Mouse (Mus musculus) megakaryocyte-erythroid progenitor cell, adult 5-6 weeks (primary cell): ENCODE results near the gene Itm2b. TPM values are rescaled to one million over a fixed set of nuclear protein-coding genes. Genes with fewer than 3 reads are reported as not detected.

Experiments
- ATAC-seq: replicated peaks from 2 replicates; pipeline ENCODE4 v1.8.0; 2016; ENCODE audit warnings: mild to moderate bottlenecking, inconsistent platforms; ENCODE audit not compliant: severe bottlenecking, poor library complexity, low FRiP score, low TSS enrichment
- total RNA-seq, 2 experiments: library from RNA; stranded (forward) in 1 of 2; stranded (reverse) in 1 of 2; fragments of 200-1000, 215-1000 nt in 1 of 2; fragments of >200 nt in 1 of 2; fragmentation: Nextera tagmentation in 1 of 2; gene quantifications; 2 replicates each; pipeline ENCODE4 v1.2.3; 2014 to 2017

The Itm2b gene
- 241 and 252 TPM in 2 replicates for total RNA-seq (2014; fragmentation: Nextera tagmentation)
- total RNA-seq (2017), result 431 and 507 TPM in 2 replicates

DNA sequence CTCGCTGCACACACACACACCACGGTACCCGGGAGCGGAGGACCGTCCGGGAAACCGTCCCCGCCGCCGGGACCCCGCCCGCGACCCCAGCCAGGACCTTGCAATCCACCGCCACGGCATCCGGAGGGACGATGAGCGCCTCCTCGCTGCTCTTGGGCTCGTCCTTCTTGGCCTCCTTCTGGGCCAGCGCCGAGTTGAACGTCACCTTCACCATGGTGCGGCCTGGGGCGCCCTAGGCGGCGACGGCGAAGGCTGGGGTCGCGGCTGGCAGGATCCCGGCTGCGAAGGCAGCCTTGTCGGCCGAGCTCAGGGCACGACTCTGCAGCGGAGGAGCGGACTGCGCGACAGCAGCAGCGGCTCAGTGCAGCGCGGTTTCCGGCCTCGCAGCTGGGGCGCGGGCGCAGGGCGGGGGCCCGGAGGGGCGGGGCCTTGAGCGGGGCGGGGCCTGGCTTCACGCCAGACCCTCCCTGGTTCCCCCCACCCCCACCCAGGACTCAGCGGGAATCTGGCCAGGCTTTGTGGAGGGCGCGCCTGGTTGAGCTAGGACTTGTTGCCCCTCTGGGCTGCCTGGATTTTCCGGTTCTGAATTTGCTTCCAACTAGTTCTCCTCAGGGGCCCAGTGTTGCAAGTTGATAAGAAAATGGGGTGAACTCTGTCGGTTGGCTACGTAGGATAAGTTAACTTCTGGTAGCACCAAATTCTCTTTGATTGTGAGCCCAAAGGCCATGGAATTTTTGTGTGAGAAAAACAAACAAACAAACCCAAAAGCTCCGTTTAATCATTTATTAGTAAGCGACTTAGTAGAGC, at the start of gene Itm2b:
TSS of gene Itm2b (minus strand) at position 377 of the 807 bp plus-strand sequence.
- peak; percentile 69 for ATAC-seq

DNA sequence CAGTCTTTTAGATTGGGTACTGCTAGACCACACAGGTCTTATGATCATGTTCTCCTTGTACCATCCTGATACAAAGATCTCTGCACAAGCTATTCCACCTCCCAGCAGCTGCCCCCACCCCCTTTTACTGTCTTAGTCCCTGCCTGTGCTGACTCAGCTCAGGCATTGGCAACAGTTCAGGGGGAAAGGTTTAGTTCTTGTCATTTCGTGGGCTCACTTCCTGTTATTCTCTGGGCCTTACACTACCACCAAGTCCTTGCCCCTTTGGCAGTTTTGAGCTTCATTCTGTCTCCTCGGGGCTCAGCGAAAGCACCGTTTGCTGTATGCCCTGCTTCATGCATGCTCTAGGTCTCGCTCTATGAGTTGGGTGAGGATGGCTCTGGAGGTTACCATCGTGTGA, 48.4 kb upstream of the Itm2b start:
- 0 out of 2 replicates have a peak, but pooled peaks have one; percentile 39 for ATAC-seq

DNA sequence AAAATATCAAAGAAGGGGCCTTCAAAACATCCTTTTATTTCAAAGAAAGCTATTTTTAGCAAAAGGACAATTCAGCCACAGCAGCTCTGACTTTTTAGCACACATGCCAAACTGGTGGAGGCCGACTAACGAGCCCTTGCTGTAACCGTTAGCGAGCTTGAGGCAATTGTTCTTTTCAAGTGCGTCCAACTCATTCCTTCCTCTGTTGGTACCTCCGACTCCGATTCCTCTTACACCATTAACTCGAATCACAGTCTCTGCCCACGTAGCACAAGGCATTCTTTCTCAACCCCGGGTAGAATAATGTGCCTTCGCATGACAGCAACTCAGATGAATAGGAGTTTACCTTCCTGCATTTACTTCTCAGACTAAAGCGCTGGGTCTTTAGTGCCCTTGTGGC, 45.5 kb upstream of the Itm2b start:
- ATAC-seq, result no peak

DNA sequence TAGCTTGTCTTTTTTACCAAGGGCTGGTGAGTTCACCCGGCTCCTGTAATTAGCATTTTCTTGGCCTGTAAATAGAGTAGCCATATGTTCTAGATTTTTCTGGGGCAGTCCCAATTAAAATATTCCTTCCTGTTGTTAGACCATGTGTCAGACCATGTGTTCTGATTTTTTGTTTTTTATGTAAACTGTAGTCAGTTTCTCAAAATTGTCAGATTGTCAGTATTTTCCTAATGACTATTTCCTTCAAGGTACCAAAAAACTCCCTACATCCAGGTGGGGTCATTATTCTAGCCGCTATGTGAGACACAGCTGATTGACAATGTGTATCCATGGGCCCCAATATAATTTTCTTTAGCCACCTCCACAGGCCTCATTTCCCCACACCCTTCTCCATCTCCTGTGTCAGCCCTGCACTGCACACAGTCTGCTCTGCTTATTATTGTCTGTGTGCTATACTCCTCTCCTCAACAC, 40.5 kb upstream of the Itm2b start:
- no peak for ATAC-seq

DNA sequence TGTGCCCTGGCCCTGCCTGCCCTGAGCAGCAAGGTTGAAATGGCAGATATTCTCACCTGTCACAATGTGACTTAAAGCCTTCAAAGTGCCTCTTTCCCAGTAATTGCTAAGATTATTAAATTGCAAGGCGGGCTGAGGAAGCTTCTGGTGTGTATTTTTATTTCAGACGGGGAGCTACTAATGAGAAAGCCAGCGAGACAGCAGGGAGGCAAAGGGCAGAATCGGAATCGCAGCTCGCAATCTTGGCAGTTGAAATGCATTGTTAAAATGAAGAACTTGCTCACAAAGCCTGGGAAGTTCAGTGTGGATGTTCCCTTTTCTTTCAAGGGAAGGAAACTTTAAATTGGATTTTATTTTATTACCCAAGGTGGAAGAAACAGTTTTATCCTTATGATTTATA, 39.9 kb upstream of the Itm2b start:
- no peak for ATAC-seq

DNA sequence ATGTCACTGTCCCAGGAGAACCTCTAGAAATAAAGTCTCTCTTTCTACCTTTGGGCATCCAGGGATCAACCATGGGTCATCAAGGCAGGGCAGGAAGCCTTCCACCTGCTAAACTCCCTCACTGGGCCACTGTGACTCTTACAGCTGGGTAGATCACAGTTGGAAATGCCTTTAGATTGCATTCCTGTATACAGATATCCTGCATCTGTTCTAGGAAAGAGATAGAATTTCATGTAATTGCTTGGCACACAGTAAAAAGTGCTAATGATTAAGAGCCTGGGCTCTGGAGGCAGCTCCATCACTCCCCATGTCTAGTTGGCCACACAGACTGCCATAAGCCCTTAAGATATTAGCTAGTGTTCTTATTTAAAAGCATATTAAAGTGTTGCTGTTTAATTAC, 38.5 kb upstream of the Itm2b start:
- no peak for ATAC-seq

DNA sequence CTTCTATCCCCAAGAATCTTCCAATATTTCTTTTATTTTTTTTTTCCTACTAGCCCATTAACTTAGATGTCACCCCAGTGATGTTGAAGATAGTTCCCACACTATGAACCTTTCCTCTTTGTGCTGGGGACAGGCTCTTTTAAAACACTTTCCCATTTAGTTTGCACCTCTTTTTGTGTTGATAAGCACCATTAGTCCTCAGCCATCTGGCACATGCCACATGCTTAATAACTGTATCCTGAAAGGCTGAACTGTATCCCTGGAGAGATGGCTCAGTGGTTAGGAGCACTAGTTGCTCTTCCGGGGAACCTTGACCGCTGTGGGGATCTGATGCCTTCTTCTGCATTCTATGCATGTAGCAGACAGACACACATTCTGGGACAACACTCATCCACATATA, 37.5 kb upstream of the Itm2b start:
- ATAC-seq, result no peak

DNA sequence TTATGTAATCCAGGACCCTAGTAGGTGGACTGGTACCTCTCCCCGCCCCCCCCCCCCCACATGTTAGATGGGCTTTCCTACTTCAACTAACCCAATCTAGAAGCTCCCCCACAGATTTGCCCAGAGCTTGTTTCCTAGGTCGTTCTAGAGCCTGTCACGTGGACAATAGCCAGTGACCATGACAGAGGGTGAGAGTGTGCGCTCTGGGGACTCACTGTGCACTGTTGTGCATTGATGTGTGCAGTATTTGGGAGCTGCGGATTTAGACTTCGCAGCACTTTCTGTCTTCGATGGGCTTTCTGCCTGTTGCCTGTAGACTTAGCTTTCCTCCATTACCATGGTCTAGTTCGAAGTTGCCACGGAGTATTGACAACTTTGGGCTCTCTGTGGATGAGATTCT, 36.5 kb upstream of the Itm2b start:
- ATAC-seq, result no peak

DNA sequence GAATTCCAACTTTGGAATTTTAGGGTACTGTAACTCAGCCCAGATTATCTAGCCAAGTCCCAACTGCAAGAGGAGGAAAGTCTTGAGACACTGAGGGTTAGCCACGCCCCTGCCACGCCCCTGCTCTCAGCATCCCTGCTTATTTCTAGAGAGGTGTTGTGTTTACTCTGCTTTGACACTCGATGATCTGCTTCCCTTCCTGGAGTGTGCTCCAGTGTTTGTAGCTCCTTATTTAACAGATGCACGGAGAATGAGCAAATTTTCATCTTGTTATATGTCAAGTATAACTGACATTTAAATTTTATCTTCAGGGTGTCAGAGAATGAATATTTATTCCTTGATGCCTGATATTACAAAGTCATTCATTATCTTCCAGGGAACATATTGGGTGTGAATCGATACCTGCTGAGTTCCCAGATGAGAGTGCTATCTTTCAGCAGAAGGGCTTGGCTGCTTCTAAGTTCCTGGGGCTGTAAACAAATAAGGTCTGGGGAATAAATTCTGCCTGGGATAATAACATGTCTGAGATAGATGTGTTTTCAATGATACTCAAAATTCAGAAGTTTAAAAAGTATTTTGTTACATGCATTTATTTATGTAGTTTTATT, 35.2 kb upstream of the Itm2b start:
- 0 out of 2 replicates have a peak, but pooled peaks have one; percentile 54 for ATAC-seq

DNA sequence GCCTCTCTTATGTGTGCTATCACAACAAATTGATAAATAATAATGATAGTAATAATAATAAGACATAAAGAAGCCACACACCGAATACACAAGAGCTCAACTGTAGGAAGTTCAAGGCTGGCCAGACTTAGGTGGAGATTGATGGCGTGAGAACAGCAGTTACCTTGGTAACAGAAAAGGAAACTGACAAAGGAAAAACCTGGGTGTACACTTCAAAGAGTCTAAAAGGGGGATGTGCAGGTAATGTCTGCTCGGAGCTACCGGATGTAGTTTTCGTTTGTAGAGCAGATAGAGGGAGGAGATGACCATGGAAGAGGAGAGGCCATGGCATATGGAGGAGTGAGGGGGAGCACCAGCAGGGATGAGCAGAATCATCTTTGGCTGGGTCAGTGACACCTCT, 31.4 kb upstream of the Itm2b start:
- ATAC-seq, result no peak

DNA sequence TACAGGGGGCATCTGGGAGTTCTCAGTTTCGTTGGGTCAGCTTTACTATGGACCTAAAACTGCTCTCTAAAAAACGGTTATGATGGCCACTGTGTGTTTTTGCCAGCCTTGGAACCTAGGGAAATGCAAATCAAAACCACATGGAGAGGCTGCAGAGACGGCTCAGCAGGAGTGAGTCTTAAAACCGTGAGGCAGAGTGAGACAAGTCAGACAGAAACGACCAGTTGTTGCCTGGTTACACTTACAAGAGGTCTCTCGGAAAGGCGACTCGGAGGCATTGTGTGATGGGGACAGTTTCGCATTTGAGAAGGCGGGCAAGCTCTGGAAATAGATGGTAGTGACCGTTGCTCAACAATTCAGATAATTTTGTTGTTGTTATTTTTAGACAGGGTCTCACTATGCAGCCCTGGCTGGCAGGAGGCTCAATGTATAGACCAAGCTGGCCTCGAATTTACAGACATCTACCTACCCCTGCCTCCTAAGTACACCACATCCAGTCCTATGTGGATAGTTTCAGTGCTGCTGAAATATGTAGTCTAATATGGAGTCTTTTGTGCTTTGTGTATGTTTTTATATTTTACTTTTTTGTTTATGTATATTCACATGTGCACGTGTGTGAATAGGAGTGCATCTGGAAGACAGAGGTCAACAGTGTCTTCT, 30.4 kb upstream of the Itm2b start:
- ATAC-seq, result no peak

DNA sequence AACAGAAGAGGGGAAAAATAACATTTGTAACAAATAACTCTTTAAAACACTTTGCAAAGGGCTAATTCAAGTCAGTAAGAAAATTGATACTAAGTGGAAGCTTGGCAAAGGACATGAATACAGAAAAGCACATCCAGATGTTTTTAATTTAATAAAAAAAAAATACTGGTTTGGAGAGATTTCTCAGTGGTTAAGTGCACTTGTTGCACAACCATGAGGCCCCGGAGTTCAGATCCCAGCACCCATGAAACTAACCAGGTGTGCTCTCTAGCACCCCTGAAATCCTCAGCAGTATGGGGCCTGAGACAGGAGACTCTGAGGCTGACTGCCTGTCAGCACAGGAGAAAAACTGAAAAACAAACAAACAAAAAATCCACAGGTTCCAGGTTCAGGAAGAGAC, 26.6 kb upstream of the Itm2b start:
- no peak for ATAC-seq

DNA sequence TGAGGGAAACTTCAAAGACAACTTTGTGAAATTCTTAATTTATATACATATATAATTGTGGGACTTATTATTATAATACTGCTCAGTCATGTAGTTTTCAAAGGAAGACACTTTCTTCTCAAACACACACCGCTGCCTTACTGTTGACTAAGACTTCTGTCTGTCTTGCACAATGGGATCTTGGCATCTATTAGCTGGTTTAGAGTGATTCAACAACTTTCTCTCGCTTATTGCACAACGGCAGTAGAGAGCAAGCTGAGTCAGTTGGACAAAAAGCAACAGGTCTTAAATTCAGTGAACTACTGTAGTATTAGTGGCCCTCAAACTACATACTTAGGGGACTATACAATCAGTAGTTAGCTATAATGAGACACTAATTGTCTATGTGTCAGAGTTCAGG, 25.0 kb upstream of the Itm2b start:
- no peak for ATAC-seq

DNA sequence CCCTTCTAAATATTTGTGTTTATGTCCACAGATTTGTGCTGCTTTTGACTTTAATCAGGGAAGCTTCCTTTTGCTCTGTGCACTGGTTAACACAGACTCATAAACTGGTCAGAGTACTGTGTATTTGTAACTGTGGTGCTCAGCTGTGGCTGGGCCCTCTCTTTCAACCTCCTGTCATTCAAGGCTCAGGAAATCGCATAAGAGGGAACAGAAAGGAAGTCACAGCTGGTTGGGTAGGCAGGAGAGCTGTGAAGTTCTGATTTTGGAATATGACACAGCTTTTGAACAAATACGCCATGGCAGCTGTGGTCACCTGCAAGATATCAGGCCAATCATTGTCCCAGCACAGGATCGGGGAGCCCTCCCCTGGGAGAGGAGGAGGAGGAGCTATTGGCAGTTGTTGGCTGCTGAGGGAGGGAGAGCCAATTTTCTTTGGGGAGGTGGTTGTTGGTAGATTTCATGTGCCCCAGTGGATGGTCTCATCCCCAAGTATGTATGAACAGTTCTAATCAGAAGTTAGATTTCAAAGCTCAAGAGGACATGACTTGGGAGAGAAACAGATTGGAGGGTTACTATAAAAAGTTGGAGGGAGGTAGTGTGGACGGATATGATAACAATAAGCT, 23.2 kb upstream of the Itm2b start:
- peak; percentile 36; the same call in 1 of the 2 replicates for ATAC-seq

DNA sequence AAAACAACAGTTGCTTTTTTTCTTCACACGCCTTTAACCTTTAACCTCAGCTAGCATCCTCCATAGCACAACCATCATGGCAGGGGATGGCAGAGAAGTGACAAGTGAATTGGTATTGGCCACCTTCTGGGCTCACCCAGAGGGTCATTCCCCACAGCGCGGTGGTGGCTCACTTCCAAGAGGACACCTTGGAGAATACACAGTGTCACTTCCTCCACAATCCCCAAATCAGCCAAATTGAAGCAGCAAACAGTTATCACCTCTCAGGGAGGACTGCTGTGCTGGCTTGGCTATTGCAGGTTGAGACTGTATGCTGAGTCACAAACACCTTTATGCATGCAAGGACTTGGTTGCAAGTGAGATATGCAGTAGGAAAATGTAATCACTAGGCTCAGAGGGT, 18.9 kb upstream of the Itm2b start:
- ATAC-seq, result peak; percentile 44; the same call in 1 of the 2 replicates

DNA sequence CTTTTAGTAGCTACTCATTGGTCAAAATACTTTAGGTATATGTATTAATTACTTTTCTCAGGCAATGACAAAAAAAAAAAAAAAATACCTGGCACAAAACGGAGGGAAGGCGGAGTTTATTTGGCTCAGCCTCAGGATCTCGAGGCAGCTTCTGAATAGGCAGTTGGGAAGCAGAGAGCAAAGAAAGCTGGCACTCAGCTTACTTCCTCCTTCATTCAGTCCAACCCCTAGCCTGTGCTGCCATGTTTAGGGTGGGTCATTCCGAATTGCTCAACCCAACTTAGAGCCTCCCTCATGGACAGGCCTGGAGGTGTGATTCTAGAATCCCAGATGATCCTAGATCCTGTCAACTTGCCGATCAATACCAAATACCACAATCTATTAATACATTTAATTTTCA, 18.3 kb upstream of the Itm2b start:
- no peak for ATAC-seq

DNA sequence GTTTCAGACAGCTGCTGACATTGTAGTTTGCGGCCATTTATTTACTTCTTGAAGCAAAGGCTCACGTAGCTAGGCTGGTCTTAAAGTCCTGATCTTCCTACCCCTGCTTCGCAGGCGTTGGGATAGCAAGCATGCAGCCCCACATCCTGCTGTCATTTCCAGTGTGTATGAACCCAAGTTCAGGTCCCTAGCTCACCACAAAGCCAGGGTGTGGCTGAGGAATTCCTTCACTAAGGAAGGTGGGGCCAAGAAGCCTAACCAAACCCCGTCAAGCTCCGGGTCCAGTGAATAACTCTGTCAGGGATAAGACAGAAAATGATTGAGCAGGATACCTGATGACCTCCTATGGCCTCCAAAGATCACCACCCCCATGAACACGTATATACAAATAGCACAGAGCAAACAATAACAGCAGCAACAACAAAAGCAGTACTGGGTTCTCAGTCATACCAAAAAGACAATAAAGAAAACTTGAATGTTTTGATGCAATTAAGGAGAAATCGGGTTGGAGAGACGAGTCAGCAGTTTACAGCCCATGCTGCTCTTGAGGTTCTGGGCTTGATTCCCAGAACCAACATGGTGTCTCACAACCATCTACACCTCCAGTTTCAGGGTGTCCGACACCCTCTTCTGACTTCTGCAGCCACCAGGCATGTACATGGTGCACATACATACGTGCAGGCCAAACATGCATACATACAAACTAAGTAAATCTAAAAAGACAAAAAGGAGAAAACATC, 17.4 kb upstream of the Itm2b start:
- ATAC-seq, result no peak

DNA sequence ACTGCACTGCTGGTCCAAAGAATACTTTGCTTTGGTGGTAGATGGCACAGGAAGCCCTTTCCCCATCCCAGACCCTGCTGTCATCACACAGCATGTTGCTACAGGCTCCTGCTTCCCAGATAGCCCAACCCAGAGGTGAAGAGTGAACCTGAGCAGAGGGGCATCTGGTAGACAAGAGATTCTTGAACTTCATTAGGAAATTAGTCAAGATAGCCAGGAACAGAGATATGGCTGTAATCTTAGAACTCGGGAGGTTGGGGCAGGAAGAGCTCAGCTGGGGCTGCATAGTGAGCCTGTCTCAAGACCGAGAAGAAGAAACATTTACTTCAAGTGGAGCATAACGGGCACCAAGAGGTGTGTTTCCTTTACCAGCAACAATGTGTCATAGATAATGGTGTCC, 16.3 kb upstream of the Itm2b start:
- no peak for ATAC-seq

DNA sequence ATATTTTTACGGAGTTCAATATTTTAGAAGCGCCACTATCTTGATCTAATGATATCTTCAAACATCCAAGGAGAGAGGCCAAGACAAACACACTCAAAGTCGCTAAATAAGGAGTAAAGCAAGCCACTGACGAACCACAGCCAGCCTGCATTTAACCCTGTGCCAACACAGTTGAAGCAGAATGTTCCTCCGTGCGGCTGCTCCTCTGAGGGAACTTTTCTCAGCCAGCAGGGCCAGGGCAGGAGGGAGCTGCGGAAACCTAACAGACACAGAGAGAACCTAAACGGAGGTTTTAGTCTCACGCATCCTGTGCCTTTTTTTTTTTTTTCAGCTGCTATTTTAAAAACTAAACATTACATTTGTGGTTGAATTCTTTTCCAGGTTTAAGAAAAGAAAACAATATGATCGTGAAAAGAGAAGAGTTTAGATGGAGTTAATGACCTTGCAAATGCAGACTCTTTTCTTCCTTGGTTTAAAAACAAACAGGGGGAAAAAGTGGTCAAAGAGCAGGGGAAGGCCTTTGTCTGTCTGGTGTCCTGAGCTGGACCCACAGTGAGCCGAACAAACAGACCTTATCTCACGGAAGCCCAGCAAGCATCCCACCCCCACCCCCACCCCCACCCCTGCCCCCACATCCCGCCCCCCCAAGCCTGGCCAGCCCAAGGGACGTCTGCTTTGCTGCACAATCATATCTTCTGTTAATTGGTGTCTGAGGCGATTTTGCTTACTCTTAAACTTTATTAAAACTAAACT, 15.0 kb upstream of the Itm2b start:
- 0 out of 2 replicates have a peak, but pooled peaks have one; percentile 16 for ATAC-seq
